Mouse (Mus musculus) liver, adult 2 months (tissue): ENCODE data around the gene Hrg. TPM values are rescaled to one million over a fixed set of nuclear protein-coding genes. Genes with fewer than 3 reads are reported as not detected.
A peak's percentile ranks its signal among the peaks of the same experiment; 100 is the strongest.

ENCODE experiments used
- DNase-seq: peaks from one replicate; pipeline ENCODE4 v3.0.0-alpha.2; 2011; ENCODE audit warnings: low read depth, low spot score; ENCODE audit errors: extremely low read depth
- H3K27ac ChIP-seq: fragments of 200-500 bp; replicated peaks from 2 replicates; pipeline ENCODE4 v1.5.1; 2012; ENCODE audit warnings: low read depth, mild to moderate bottlenecking, control low read depth, inconsistent platforms, low read length; ENCODE audit not compliant: insufficient read depth
- H3K27me3 ChIP-seq: fragments of 200-500 bp; 2 replicates; pipeline ENCODE4 v1.6.1; 2012; ENCODE audit warnings: mild to moderate bottlenecking, moderate library complexity, low read length, inconsistent platforms; ENCODE audit not compliant: control insufficient read depth, insufficient read depth
- H3K36me3 ChIP-seq: fragments of 200-500 bp; 2 replicates; pipeline ENCODE4 v1.6.1; 2012; ENCODE audit warnings: low read length, inconsistent platforms; ENCODE audit not compliant: control insufficient read depth, insufficient read depth
- H3K4me1 ChIP-seq: fragments of 200-500 bp; 2 replicates; pipeline ENCODE4 v1.6.1; 2011; ENCODE audit warnings: low read length; ENCODE audit not compliant: control insufficient read depth, insufficient read depth
- H3K4me3 ChIP-seq: fragments of 200-500 bp; 2 replicates; pipeline ENCODE4 v1.5.1; 2011; ENCODE audit warnings: low read depth, mild to moderate bottlenecking, control low read depth, low read length, moderate library complexity; ENCODE audit not compliant: insufficient read depth
- H3K79me2 ChIP-seq: fragments of 200-500 bp; 2 replicates; pipeline ENCODE4 v1.6.1; 2012; ENCODE audit warnings: inconsistent platforms, mild to moderate bottlenecking, low read length, moderate library complexity; ENCODE audit not compliant: control insufficient read depth, insufficient read depth
- H3K9ac ChIP-seq: fragments of 200-500 bp; 2 replicates; pipeline ENCODE4 v1.6.1; 2012; ENCODE audit warnings: low read depth, mild to moderate bottlenecking, control low read depth, inconsistent platforms, low read length
- CTCF ChIP-seq: fragments of 200-500 bp; IDR thresholded peaks from 2 replicates; pipeline ENCODE4 v1.5.1; 2011; ENCODE audit warnings: low read depth, low read length, control low read depth
- POLR2A ChIP-seq: fragments of 200-500 bp; IDR thresholded peaks from 2 replicates; pipeline ENCODE4 v1.6.1; 2011; ENCODE audit warnings: low read length, control low read depth; ENCODE audit not compliant: insufficient read depth; ENCODE audit errors: extremely low read depth
- WGBS: fragments of 180-500 bp; shearing (Covaris S2); methylation state at CpG from one replicate; pipeline ENCODE4 v1.1.7; 2018; 5-methylcytosine and 5-hydroxymethylcytosine counted together
- polyA plus RNA-seq: library from polyadenylated mRNA; depleted of rRNA; stranded (reverse); fragments of >200 nt; gene quantifications from 2 replicates; pipeline ENCODE4 v1.2.3, GENCODE M21; 2012
- total RNA-seq: library from RNA; depleted of rRNA; stranded (reverse); fragments of >200 nt; gene quantifications from 2 replicates; pipeline ENCODE4 v1.2.3, GENCODE M21; 2014

Gene Hrg
- total and polyA plus RNA-seq, 2 experiments: 312 to 574 TPM

GRCm38 (mm10) chr16:22918034-22918433 lies 32.8 kb upstream of the Hrg start, which contains the start of gene Fetub:
Gene Fetub, plus strand, starts transcription at chr16:22918334.
- TF ChIP-seq POLR2A (no peak), CTCF (no peak)
- peaks cover 5% of the 10 kb centered on the region for H3K4me1 ChIP-seq
- 88% methylated on average over 5 of the region's 5 CpGs for WGBS
- no peaks in the 10 kb centered on the region for H3K79me2 ChIP-seq
- H3K27me3 ChIP-seq: no peaks in the 10 kb centered on the region
- H3K36me3 ChIP-seq: no peaks in the 10 kb centered on the region
- H3K9ac ChIP-seq: no peak within 1 kb of the TSS
- H3K4me3 ChIP-seq: no peak within 1 kb of the TSS
- peak within 1 kb of the TSS; percentile 49 for H3K27ac ChIP-seq
- DNase-seq: no peak

GRCm38 (mm10) chr16:22918664-22919312 lies 32.1 kb upstream of the Hrg start:
- H3K36me3 ChIP-seq: no peaks in the 10 kb centered on the region
- WGBS: 61% methylated on average over 15 of the region's 15 CpGs
- H3K9ac ChIP-seq: no peak overlapping the region
- TF ChIP-seq CTCF (no peak), POLR2A (no peak)
- no peak overlapping the region for H3K4me3 ChIP-seq
- DNase-seq: peak; percentile 37
- no peaks in the 10 kb centered on the region for H3K79me2 ChIP-seq
- peaks cover 5% of the 10 kb centered on the region for H3K4me1 ChIP-seq
- H3K27me3 ChIP-seq: no peaks in the 10 kb centered on the region
- peak overlapping the region; percentile 49 for H3K27ac ChIP-seq

GRCm38 (mm10) chr16:22919971-22920854 lies 30.7 kb upstream of the Hrg start:
- Histone ChIP-seq H3K9ac (peak overlapping the region; percentile 59), H3K36me3 (no peaks in the 10 kb centered on the region), H3K27me3 (no peaks in the 10 kb centered on the region), H3K4me1 (peaks cover 5% of the 10 kb centered on the region), H3K79me2 (no peaks in the 10 kb centered on the region), H3K4me3 (peak overlapping the region; percentile 41), H3K27ac (peak overlapping the region; percentile 92)
- TF ChIP-seq CTCF: no peak
- TF ChIP-seq POLR2A: 0 out of 2 replicates have a peak, but pooled peaks have one; percentile 13
- DNase-seq: peak; percentile 99
- 16% methylated on average over 18 of the region's 18 CpGs for WGBS

- WGBS: 37% methylated on average over 5 of the region's 5 CpGs
- Histone ChIP-seq H3K27ac (peak overlapping the region; percentile 86), H3K4me1 (peaks cover 5% of the 10 kb centered on the region), H3K79me2 (no peaks in the 10 kb centered on the region), H3K27me3 (no peaks in the 10 kb centered on the region), H3K36me3 (no peaks in the 10 kb centered on the region), H3K4me3 (peak overlapping the region; percentile 48), H3K9ac (peak overlapping the region; percentile 82)
- peak; percentile 54 for DNase-seq
- TF ChIP-seq POLR2A (no peak), CTCF (no peak)
Measured at GRCm38 (mm10) chr16:22921761-22922160, 29.1 kb upstream of the Hrg start.

GRCm38 (mm10) chr16:22922433-22922832 lies 28.4 kb upstream of the Hrg start:
- peaks cover 5% of the 10 kb centered on the region for H3K4me1 ChIP-seq
- no peaks in the 10 kb centered on the region for H3K27me3 ChIP-seq
- 23% methylated on average over 4 of the region's 4 CpGs for WGBS
- TF ChIP-seq CTCF (no peak), POLR2A (no peak)
- H3K9ac ChIP-seq: no peak overlapping the region; the same call in 1 of the 2 replicates
- peak overlapping the region; percentile 86 for H3K27ac ChIP-seq
- peak; percentile 100 for DNase-seq
- H3K79me2 ChIP-seq: no peaks in the 10 kb centered on the region
- no peaks in the 10 kb centered on the region for H3K36me3 ChIP-seq
- H3K4me3 ChIP-seq: peak overlapping the region; percentile 48; the same call in 1 of the 2 replicates

GRCm38 (mm10) chr16:22929575-22929974 lies 21.3 kb upstream of the Hrg start:
- Histone ChIP-seq H3K9ac (no peak overlapping the region), H3K27me3 (no peaks in the 10 kb centered on the region), H3K4me1 (no peaks in the 10 kb centered on the region; the same call in 1 of the 2 replicates), H3K4me3 (no peak overlapping the region), H3K79me2 (no peaks in the 10 kb centered on the region), H3K27ac (no peak overlapping the region), H3K36me3 (peaks cover 27% of the 10 kb centered on the region)
- 41% methylated on average over 6 of the region's 6 CpGs for WGBS
- DNase-seq: no peak
- TF ChIP-seq POLR2A: no peak
- no peak for TF ChIP-seq CTCF
